Mouse (Mus musculus): ENCODE results near the gene Cfap45.

DNA sequence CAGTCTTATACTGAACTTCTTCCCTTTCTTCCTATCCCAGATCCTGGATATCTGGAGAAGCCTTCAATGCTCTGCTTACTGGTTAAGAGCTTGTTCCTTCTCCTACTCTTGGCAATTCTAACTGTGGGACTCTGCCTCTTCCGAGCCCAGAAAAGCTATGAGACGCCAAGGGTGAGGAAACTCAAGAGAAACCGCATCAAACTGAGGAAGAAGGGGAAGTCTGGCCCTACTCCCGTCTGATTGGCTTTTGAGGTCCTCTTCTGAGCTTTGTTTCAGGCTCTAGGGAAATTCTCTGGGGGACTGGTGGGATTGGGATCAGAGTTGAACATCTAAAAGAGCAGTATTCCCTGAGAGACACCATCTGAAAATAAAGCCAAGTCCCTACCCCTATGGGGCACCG, 42.6 kb upstream of the Cfap45 start:
- no peak for TF ChIP-seq CTCF (IDR thresholded peaks at IDR 0.05; ENCODE audit: control insufficient read depth, insufficient read depth, insufficient read length)
- no peak for TF ChIP-seq USF1 (IDR thresholded peaks at IDR 0.05; ENCODE audit: low read depth)
- no peak for TF ChIP-seq MAX (IDR thresholded peaks at IDR 0.05)
- TF ChIP-seq CEBPB (IDR thresholded peaks at IDR 0.05; ENCODE audit: low read depth): no peak
- TF ChIP-seq MYOG (IDR thresholded peaks at IDR 0.05; ENCODE audit: control insufficient read depth, extremely low read depth, insufficient read length): no peak
- no peak for TF ChIP-seq MYOD1 (IDR thresholded peaks at IDR 0.05; ENCODE audit: control insufficient read depth, insufficient read length, low read depth)
- TF ChIP-seq FOSL1 (IDR thresholded peaks at IDR 0.05; ENCODE audit: insufficient read depth, low read length, poor library complexity, severe bottlenecking): no peak

Data from C2C12 (cell line).